Mouse (Mus musculus): Measurements from ENCODE around the gene Rnase1. TPM values are rescaled to one million over a fixed set of nuclear protein-coding genes. Genes with fewer than 3 reads are reported as not detected.
"Not testable (repeated sequence)": the region's sequence is repeated elsewhere in the genome, so short reads cannot be mapped to it uniquely, and the experiment has no call there.

Gene Rnase1
- total RNA-seq (2021) = not detected
- long read RNA-seq, experiment 1 = 0 reads
- long read RNA-seq, experiment 2 = 0 reads

GRCm38 (mm10) chr14:51146685-51147084 is at the start of gene Rnase1:
Gene Rnase1 (minus strand): TSS chr14:51146785.
- intact Hi-C loops (cut with DNase I) = no loop called here
- DNase-seq = no peak

- peak; percentile 40 to 42 for DNase-seq
- intact Hi-C loops (cut with DNase I) = no loop called here
Measured at GRCm38 (mm10) chr14:51195681-51196080, 49.1 kb upstream of the Rnase1 start.

GRCm38 (mm10) chr14:51181051-51181450 is 34.5 kb upstream of the Rnase1 start:
- DNase-seq; intact Hi-C loops (cut with DNase I): not testable (repeated sequence)

GRCm38 (mm10) chr14:51173843-51174242 is 27.3 kb upstream of the Rnase1 start:
- DNase-seq = no peak
- intact Hi-C loops (cut with DNase I) = loop anchor here (2.0 to 5.0 kb wide), 2 partner anchors 72 to 93 kb away; no protein-coding TSS in a partner anchor

GRCm38 (mm10) chr14:51172947-51173346 is 26.4 kb upstream of the Rnase1 start:
- not testable (repeated sequence) for DNase-seq
- intact Hi-C loops (cut with DNase I) = loop anchor here (2.0 to 5.0 kb wide), 2 partner anchors 71 to 94 kb away; no protein-coding TSS in a partner anchor

GRCm38 (mm10) chr14:51172095-51172865 is 25.7 kb upstream of the Rnase1 start:
- DNase-seq = peak; percentile 33 to 56
- intact Hi-C loops (cut with DNase I) = loop anchor here (2.0 to 5.0 kb wide), 2 partner anchors 70 to 95 kb away; no protein-coding TSS in a partner anchor

GRCm38 (mm10) chr14:51166068-51166467 is 19.5 kb upstream of the Rnase1 start:
- intact Hi-C loops (cut with DNase I) = no loop called here
- DNase-seq = no peak

GRCm38 (mm10) chr14:51165435-51165834 is 18.9 kb upstream of the Rnase1 start:
- intact Hi-C loops (cut with DNase I) = no loop called here
- DNase-seq = no peak

GRCm38 (mm10) chr14:51163323-51163722 is 16.7 kb upstream of the Rnase1 start:
- DNase-seq; intact Hi-C loops (cut with DNase I): not testable (repeated sequence)

- intact Hi-C loops (cut with DNase I); DNase-seq: not testable (repeated sequence)
Measured at GRCm38 (mm10) chr14:51161976-51162375, 15.4 kb upstream of the Rnase1 start, which contains the start of gene Rnase2b. Gene Rnase2b (plus strand): TSS chr14:51162260.

- DNase-seq = no peak
- intact Hi-C loops (cut with DNase I) = no loop called here
Measured at GRCm38 (mm10) chr14:51157072-51157471, 10.5 kb upstream of the Rnase1 start.

GRCm38 (mm10) chr14:51156736-51157068 is 10.1 kb upstream of the Rnase1 start:
- intact Hi-C loops (cut with DNase I) = no loop called here
- no peak for DNase-seq

- no peak for DNase-seq
- intact Hi-C loops (cut with DNase I) = no loop called here
Measured at GRCm38 (mm10) chr14:51156056-51156735, 9.6 kb upstream of the Rnase1 start.

GRCm38 (mm10) chr14:51152249-51152870 is 5.8 kb upstream of the Rnase1 start:
- DNase-seq = no peak
- intact Hi-C loops (cut with DNase I) = no loop called here

- DNase-seq = no peak
- intact Hi-C loops (cut with DNase I) = no loop called here
Measured at GRCm38 (mm10) chr14:51150206-51150831, 3.7 kb upstream of the Rnase1 start.

GRCm38 (mm10) chr14:51149164-51149563 is 2.6 kb upstream of the Rnase1 start:
- no peak for DNase-seq

GRCm38 (mm10) chr14:51148006-51148405 is 1.4 kb upstream of the Rnase1 start:
- DNase-seq = no peak
- intact Hi-C loops (cut with DNase I) = no loop called here

More at GRCm38 (mm10) chr14:51149164-51149563, 2.6 kb upstream of the Rnase1 start:
- intact Hi-C loops (cut with DNase I) = no loop called here

GRCm38 (mm10) chr14:51145521-51145920 is 1.1 kb downstream of the Rnase1 start:
- intact Hi-C loops (cut with DNase I) = no loop called here
- DNase-seq = no peak

- no peak for DNase-seq
- intact Hi-C loops (cut with DNase I) = no loop called here
Measured at GRCm38 (mm10) chr14:51144451-51144850, 2.1 kb downstream of the Rnase1 start.

GRCm38 (mm10) chr14:51143937-51144336 is 2.6 kb downstream of the Rnase1 start:
- no peak for DNase-seq
- intact Hi-C loops (cut with DNase I) = no loop called here

GRCm38 (mm10) chr14:51143287-51143686 is 3.3 kb downstream of the Rnase1 start:
- intact Hi-C loops (cut with DNase I) = no loop called here

More at GRCm38 (mm10) chr14:51143287-51143686, 3.3 kb downstream of the Rnase1 start:
- no peak for DNase-seq

Measured in heart, postnatal 14 days (tissue).